Mouse (Mus musculus): ENCODE data around the gene A630095N17Rik.
A peak's percentile ranks its signal among the peaks of the same experiment; 100 is the strongest.
"Not testable (repeated sequence)": the region's sequence is repeated elsewhere in the genome, so short reads cannot be mapped to it uniquely, and the experiment has no call there.

Gene A630095N17Rik

DNA sequence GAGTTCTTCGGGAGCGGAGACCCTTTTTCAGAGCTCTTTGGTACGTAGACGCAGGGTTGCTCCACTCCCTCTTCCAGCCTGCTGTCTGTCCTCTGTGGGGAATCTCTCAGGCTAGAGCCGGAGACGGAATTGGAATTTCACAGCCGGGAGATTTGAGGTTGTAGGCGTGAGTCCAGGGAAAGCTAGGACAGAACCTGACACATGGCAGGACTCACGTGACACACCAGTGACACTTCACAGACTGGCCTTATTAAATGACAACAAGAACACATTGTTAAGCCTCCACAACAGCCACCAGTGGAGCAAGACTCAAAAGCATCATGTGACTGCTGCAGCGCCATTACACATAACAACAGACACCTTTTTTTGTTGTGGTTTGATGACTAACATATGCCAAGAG lies 7.7 kb upstream of the A630095N17Rik start:
- DNase-seq, result peak; percentile 89

DNA sequence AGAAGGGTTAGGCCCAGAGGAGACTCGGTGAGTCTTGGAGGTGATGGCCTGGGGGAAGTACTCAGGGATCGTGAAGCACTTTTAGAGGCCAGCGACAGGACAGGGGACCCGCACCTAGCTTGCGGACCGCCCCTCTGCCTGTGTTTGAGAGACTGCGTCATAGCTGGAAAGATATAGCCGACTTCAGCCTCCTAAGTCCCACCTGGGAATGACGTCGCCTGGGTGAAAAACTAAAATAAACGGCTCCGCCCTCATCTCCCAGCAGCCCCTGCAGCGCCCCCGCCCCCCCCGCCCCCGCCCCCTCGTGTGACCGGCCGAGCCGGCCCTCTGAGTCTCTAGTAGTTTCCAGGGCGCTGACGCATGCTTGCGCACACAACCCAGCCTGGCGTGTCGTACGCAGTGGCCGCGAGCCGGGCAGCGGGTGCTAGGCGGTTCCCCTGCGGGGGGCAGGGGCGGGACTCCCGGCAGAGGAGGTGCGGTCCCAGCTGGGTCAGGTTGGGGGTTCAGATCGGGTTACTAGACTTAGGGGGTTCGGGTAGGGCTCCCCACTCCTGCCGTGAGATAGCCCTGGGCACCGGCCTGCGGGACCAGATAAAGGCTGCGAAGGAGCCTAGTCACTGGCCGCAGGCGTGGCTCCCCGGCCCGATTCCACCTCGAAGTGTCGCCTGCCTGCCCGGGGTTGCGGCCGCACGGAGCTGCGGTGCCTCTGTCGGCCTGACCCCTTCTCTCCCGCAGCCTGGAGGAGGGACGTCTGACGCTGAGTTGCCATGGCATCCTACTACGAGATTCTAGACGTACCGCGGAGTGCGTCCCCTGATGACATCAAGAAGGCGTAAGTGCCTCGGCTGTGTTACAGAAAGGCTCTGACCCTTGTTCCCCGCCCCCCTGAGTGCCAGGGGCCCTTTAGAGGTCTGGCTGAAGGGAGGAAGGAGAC lies 4.5 kb upstream of the A630095N17Rik start, which contains the start of gene Dnajb2:
Gene Dnajb2, plus strand, starts transcription at position 290 of the 934 bp plus-strand sequence.
- DNase-seq, result peak; percentile 91

DNA sequence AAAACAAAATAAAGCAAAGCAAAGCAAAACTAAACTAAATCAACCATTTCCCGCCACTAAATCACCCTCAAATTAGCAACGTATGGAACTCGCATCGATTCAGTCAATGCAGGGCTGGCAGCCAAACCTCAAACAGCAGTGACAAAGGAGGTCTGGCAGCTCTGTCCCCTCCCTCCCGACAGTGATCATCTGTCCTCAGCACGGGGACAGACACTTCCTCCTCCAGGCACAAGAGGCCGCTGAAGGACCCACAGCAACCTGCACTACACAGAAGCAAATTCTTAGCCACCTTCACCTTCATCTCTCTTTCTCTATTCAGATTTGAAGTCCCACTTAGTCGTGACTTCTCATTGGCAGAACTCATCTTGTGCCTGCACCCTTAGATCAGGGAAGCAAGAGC lies 2.7 kb upstream of the A630095N17Rik start:
- peak; percentile 85 for DNase-seq

DNA sequence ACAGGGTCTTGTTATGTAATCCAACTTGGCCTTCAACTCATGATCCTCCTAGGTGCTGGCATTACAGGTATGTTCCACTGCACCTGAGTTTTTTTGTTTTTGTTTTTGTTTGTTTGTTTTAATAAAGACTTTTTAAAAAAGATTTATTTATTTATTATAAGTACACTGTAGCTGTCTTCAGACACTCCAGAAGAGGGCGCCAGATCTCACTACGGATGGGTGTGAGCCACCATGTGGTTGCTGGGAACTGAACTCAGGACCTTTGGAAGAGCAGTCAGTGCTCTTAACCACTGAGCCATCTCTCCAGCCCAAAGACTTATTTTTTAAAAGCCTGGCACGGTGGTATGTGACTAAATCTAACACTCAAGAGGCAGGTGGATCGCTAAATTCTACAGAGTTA lies 587 bp upstream of the A630095N17Rik start:
- not testable (repeated sequence) for DNase-seq

DNA sequence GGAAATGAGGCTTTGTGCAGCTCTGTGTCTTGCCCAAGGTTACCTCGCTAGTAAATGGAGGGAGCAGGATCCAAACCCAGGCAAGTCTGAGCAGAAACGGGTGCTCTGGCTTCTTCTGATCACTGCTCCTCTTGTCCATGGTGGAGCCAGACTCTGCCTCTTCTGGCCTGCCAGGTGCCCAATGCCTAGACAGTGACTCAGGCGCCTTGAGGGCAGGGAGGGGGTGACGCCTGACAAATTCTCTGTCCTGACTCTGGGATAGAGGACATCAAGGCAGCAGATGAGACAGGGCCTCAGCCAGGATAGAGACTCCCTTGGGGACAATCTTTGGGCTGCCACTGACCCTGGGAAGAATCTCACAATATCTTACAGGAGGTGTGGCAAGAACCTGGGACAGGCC lies 678 bp downstream of the A630095N17Rik start:
- no peak for DNase-seq

DNA sequence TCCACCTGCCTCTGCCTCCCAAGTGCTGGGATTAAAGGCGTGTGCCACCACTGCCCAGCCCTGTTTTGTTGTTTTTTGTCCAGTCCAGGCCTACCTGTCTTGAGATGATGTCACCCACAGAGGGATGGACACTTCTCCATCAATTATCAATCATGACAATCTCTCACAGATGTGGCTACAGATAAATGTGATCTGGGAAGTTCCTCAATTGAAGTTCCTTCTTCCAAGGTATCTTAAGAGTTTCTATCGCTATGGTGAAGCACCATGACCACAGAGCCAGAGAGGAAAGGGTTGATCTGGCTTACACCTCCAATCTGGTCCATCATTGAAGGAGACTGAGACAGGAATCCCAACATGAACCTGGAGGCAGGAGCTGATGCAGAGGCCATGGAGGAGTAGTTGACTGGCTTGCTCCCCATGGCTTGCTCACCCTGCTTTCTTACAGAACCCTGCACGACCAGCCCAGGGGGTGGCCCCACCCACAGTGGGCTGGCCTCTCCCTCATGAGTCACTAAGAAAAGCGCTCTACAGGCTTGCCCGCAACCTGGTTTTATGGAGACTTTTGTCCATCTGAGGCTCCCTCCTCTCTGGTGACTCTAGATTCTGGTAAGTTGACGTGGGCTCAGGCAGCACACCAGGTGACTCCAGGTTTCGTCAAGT lies 1.4 kb downstream of the A630095N17Rik start:
- no peak for DNase-seq

DNA sequence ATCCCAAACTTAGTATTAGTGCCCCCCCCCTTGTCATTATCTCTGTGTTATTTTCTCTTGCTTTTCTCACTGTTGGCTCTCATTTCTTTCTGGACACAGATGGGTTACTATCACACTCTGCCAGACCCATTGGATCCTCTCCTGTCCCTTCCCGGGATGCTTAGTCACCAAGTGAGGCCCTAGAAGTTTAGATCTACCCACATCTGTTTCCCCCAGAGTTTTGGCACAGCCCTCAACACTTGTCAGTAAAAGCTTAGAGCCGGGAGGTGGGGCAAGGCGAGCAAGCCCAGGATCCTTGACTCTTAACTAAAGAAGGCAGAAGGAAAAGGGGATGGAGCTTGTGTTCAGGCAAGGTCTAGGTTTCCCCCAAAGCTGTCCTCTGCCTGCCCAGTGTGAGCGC lies 2.7 kb downstream of the A630095N17Rik start:
- no peak for DNase-seq

DNA sequence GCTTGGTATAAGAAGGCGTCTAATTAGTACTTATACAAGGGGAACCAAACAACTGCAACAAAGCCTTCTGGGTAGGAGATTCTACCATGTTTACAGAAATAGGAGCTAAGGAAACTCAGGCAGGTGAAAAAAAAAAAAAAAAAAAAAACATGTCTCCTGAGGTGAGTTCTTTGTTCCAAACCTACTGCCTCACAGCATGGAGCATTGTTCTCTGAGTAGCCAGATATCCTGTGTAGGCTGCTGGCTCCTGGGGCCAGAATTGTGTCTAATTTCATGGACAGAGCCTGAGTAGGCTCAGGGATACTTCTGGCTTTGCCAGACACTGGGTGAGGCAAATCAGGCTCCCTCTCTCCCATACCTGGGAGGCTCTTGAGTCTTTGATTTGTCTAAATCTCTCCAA lies 4.2 kb downstream of the A630095N17Rik start:
- DNase-seq, result no peak

DNA sequence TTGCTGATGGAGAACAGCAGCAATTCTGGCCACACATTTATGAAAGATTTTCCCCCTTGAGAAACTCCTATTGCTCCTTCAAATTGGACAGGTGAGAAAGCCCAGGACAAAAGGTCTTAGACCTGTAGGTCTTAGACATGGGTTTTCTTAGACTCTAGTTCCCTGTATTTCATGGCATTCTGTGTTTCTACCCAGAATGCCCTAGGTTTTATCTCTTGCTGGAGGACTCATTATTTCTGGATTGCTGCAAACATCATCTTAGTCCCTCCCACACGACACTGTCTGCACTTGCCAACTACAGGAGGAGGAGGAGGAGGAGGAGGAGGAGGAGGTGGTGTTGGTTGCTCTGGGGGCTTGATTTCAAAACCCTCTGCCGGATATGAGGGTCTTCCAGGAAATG lies 5.8 kb downstream of the A630095N17Rik start:
- DNase-seq, result no peak

DNA sequence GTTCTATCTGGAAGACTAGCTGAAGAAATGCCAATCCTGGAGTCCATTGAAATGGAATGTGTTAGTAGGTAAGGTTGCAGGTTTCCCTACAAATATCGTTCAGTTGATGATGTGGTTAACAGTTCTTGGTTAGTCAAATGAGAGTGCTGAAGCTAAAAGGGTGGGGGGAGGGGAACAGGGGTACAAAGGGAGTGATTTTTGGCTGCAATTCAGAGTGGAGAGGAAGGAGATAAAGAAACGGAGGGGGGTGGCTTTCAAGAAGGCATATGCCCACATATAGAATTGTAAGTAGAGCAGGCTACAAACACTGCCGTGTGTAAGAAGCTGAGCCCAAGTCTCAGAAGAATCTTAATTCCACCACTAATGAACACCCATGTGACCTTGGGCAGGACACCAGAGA lies 6.4 kb downstream of the A630095N17Rik start:
- no peak for DNase-seq

DNA sequence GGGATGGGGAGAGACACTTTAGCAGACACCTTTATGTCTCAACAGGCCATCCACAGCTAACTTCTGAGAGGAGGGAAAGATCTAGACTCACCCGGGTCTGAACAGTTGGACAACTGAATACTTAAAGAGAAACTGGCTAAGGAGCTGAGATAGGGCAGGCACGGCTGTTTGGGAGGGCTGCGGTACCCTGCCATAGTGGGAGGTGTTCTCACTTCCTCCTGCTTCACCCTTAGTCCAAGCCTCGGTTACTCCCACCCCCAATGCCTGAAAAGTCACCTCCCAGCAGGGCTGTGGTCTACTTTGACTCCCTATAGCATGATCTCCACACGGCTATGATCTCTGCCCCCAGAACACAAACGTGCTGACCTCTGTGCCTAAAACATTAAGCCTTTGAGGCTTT lies 8.4 kb downstream of the A630095N17Rik start:
- DNase-seq, result no peak

DNA sequence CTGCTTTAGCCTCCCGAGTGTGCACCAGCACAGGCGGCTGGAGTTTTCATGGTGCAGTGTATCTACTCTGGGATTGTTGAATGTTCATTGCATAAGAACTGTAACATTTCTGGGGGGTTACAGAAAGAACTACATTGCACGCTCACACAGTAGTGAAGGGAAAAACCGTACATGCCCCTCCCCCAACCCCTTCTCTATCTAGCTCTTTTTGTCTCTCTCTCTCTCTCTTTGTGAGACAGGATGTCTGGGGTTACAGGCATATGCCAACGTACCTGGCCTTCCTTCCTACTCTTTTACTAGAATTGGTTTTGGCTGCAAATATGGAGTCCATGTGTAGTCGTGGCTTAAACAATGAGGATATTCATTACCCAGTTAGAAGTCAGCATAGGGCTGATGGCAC lies 9.0 kb downstream of the A630095N17Rik start:
- DNase-seq, result no peak

DNA sequence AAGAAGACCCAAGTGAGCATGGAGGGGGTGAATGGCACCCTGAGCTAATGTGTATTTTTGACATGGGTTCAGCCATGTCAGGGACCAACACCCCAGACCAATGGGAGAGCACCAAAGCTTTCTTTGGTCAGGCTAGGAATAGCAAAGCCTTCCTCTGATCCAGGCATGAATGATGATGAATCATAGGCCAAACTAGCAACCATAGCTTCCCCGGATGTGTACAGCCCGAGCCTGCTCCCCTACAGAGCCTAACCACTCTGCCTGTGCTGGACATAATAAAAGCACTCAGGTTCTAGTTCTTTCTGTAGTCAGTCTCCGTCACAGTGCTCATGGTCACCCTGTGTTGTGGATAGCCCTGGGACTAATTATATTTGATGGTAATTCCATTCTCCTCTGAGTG lies 10.4 kb downstream of the A630095N17Rik start:
- DNase-seq, result no peak

DNA sequence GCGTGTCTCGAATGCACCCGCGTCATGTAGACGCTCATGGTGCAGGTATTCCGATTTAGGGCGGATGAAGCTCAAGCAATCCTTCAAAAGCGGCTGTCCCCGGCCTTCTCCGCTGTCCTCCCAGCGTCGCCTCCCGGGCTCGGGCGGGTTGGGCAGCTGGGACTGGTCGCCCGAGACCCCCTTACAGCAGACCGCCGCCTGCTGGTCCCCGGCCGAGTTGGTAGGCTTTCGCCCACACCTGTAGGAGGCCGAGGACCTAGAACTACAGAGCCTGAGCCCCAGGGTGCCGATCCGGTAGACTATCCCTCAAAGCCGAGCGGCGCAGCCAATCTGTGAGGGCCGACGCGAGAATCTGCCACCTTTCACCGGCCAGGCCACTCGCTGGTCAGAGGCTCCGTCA lies 12.4 kb downstream of the A630095N17Rik start, which contains the start of gene Tuba4a:
Gene Tuba4a, minus strand, starts transcription at position 335 of the 400 bp plus-strand sequence.
- no peak for DNase-seq

DNA sequence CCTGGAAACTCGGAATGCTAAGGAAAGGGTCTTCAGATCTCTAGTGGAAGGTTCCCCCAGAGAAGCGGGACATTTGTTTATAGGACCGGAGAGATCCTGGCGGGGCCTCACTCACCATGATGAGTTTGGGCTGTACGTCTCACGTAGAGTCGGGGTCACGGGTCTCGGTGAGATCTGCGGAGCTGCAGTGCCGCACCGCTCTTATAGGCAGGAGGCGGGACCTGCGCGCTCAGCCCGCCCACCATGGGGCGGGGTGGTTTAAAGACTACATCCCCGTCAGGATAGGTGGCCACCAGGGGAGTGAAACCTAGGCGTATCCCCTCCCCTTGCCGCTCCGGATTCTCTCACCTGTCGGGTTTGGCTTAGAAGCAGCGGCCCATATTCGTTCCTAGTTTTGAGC lies 12.8 kb downstream of the A630095N17Rik start:
- peak; percentile 92 for DNase-seq

DNA sequence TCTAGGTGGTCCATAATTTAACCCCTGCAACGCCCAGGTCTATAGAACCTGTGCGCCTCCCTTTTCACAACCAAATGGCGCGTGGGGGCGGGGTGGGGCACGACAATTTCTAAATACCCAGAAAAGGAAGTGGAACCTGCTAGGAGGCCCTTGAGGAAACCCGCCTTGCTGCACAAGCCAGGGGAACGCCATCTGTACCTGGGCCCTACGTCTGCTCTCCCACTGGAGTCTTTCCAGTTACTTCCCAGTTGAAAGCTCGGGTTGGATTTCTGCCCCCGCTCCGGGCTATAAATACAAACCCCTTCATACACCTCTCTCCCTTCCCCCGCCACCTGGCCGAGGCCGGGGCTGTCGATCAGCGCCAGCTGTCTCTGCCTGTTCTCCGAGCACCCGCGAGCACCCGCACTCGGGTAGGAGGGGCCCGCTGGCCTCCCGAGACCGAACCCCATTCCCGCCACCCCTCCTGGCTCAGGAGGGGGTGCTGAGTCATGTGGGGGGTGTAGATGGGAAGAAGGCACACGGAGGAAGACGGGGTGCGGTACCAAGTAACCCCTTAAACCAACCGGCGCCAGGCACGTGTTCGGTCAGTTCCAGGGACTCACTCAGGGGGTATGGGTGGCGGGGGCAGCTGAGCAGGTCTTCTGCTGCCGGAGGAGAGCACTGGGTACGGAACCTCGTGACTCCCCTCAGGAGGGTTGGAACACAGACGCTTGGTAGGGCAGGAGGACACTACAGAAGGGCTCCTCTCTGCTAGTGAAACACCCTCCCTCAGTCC lies 13.5 kb downstream of the A630095N17Rik start:
- peak; percentile 82 for DNase-seq

DNA sequence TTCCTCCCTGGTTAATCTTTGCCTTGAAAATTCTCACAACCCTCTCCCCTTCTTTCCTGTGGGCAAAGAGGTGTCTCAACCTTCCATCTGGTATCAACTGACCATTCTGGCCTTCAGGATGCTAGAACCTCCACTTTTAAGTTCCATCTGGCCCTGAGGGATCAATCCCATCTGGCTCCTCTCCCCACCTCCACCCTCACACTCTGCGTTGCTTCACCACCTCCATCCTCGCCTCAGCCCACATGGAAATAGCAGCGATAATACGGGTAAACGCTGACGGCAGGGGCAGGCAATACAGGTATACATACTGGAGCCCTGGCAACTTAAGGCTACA lies 14.0 kb downstream of the A630095N17Rik start:
- DNase-seq, result no peak

DNA sequence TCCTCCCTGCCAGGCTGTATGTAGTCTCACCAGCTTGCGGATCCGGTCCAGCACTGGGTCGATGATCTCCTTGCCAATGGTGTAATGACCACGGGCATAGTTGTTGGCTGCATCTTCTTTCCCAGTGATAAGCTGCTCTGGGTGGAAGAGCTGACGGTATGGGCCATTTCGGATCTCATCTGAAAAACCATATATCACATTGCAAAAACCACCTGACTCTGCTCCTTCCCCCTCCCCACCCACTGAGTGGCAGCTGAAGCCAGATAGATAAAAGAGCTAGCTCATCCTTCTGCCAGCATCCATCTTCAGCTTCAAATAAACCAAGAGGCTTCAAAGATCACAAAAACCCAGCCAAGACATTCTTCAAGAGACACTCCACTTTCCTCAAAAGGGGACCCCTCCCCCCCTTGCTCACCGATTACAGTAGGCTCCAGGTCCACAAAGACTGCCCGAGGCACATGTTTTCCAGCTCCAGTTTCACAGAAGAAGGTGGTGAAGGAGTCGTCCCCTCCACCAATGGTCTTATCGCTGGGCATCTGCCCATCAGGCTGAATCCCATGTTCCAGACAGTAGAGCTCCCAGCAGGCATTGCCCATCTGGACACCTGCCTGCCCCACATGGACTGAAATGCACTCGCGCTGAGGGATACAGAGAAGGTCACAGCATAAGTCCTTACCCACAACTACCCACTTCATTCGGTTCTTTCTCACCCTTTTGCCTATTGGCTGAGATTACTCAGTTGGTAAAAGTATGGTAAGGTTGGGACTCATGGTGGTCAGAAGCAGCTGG lies 14.9 kb downstream of the A630095N17Rik start:
- no peak for DNase-seq

DNA sequence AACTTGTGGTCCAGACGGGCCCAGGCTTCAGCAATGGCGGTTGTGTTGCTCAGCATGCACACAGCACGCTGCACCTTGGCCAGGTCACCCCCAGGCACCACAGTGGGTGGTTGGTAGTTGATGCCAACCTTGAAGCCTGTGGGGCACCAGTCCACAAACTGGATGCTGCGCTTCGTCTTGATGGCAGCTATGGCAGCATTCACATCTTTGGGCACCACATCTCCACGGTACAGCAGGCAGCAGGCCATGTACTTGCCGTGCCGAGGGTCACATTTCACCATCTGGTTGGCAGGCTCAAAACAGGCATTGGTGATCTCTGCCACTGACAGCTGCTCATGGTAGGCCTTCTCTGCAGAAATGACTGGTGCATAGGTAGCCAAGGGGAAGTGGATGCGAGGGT lies 16.1 kb downstream of the A630095N17Rik start:
- no peak for DNase-seq

DNA sequence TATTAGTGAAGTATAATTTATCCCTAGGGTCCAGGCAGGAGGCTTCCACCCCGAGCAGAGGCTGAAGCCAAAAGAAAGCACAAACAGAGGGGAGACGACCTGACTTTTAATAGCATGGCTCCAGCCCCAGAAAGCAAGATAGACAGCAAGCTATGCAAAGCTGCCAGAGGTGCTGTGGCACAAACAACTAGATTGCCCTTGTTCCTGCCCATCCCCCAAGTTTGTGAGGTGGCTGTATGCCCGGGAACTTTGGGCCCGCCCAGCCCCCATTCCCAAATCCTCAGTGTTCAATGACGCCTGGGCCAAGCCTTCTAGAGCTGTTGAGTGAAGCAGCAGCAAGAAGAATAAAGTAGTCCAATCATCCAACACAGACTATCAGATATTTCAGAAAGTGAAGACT lies 17.0 kb downstream of the A630095N17Rik start:
- no peak for DNase-seq

DNA sequence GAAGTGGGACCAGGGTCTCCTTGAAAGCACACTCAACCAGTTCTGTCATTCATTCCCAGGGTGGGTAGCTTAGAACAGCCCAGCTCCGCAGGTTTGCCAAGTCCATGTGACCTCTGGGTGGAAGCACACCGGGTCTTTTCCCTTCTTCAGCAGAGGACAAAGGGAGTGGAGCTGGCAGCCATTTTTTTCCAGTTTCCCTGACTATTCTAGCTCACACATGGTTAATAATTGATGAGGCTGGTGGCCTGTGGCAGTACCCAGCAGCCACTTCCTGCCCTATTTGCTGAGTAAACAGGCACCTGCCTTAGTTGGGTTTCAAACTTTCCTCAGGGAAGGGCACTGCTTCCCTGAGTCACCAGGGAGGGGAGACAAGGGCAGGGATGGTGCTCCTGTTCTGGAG lies 17.5 kb downstream of the A630095N17Rik start:
- DNase-seq, result no peak

DNA sequence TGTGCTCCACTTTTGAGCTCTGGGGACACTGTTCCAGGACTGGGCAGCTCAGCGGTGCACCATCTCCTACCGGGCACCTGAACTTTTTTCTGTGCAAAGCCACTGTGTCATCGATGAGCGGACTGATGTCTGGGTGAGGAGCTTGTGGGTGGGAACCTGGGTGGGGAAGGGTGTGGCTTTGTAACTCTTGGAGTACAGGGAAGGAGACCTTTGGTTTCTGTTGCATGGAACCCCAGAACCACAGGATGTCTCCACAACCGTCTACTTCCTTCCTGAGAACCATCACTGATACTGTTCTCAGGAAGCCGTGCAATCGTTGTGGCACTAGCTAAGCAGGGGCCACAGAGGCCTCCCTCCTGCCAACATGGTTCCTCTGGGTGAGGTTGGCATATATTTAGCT lies 18.8 kb downstream of the A630095N17Rik start:
- no peak for DNase-seq

DNA sequence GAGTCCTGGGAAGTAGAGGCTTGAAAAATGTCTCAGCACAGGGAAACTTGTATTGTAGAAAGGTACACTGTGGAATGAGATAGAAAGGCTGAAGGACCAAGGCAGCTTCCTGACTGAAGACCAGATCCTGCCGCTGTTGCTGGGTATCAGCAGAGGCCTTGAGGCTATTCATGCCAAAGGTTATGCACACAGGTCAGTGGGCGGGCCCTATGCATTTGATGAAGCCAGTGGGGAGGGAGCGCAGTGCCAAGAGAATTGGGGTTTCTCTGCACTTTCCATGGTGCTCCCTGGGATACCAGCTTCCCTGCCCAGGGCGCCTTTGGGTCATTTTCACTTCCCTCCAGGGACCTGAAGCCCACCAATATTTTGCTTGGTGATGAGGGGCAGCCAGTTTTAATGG lies 19.4 kb downstream of the A630095N17Rik start:
- DNase-seq, result no peak
